Mouse (Mus musculus) midbrain, embryonic 14.5 days (tissue): ENCODE measurements around the gene Zfp385a. TPM values are rescaled to one million over a fixed set of nuclear protein-coding genes. Genes with fewer than 3 reads are reported as not detected.
A peak's percentile ranks its signal among the peaks of the same experiment; 100 is the strongest.

ENCODE experiments used
- ATAC-seq: fragments of 200-750 bp; cut with Nextera tagmentation; 2 replicates; pipeline ENCODE4 v1.8.0; 2017; ENCODE audit warnings: moderate number of reproducible peaks, moderate library complexity; ENCODE audit not compliant: low FRiP score, low TSS enrichment
- DNase-seq: peaks from one replicate; pipeline ENCODE4 v3.0.0-alpha.2; 2015
- H3K27ac ChIP-seq: fragments of 300-500 bp; sonication (generic); replicated peaks from 2 replicates; pipeline ENCODE4 v1.5.1; 2014; ENCODE audit warnings: mild to moderate bottlenecking, low read depth, low read length, moderate library complexity
- H3K27me3 ChIP-seq: fragments of 300-500 bp; sonication (generic); 2 replicates; pipeline ENCODE4 v1.6.1; 2014; ENCODE audit warnings: low read length, control low read depth, mixed read lengths; ENCODE audit not compliant: control insufficient read depth, insufficient read depth
- H3K36me3 ChIP-seq: fragments of 300-500 bp; sonication (generic); 2 replicates; pipeline ENCODE4 v1.6.1; 2014; ENCODE audit warnings: low read length, control low read depth; ENCODE audit not compliant: control insufficient read depth, insufficient read depth
- H3K4me1 ChIP-seq: fragments of 300-500 bp; sonication (generic); 2 replicates; pipeline ENCODE4 v1.6.1; 2014; ENCODE audit warnings: mild to moderate bottlenecking, antibody characterized with exemption, low read length, control low read depth; ENCODE audit not compliant: control insufficient read depth, insufficient read depth
- H3K4me2 ChIP-seq: fragments of 300-500 bp; sonication (generic); 2 replicates; pipeline ENCODE4 v1.6.1; 2014; ENCODE audit warnings: mild to moderate bottlenecking, low read length, moderate library complexity
- H3K4me3 ChIP-seq: fragments of 300-500 bp; sonication (generic); replicated peaks from 2 replicates; pipeline ENCODE4 v1.5.1; 2014; ENCODE audit warnings: low read depth, low read length
- H3K9ac ChIP-seq: fragments of 300-500 bp; sonication (generic); replicated peaks from 2 replicates; pipeline ENCODE4 v1.6.1; 2014; ENCODE audit warnings: mild to moderate bottlenecking, low read length, moderate library complexity
- H3K9me3 ChIP-seq: fragments of 300-500 bp; sonication (generic); 2 replicates; pipeline ENCODE4 v1.6.1; 2016; ENCODE audit warnings: low read length, control low read depth, mixed read lengths; ENCODE audit not compliant: control insufficient read depth
- WGBS: fragments of 180-500 bp; shearing (Covaris S2); extraction: QIAGEN DNeasy Blood & Tissue Kit; methylation state at CpG from one replicate; pipeline ENCODE4 v1.1.7; 2014; 5-methylcytosine and 5-hydroxymethylcytosine counted together
- polyA plus RNA-seq: library from polyadenylated mRNA; unstranded; fragments of >200 nt; fragmentation: Nextera tagmentation; extraction: Ambion mirVana; gene quantifications from 2 replicates; pipeline ENCODE4 v1.2.1, GENCODE M21; 2014

Zfp385a gene
- polyA plus RNA-seq, 1 experiment from 2014 or later, result 20.9 TPM

DNA sequence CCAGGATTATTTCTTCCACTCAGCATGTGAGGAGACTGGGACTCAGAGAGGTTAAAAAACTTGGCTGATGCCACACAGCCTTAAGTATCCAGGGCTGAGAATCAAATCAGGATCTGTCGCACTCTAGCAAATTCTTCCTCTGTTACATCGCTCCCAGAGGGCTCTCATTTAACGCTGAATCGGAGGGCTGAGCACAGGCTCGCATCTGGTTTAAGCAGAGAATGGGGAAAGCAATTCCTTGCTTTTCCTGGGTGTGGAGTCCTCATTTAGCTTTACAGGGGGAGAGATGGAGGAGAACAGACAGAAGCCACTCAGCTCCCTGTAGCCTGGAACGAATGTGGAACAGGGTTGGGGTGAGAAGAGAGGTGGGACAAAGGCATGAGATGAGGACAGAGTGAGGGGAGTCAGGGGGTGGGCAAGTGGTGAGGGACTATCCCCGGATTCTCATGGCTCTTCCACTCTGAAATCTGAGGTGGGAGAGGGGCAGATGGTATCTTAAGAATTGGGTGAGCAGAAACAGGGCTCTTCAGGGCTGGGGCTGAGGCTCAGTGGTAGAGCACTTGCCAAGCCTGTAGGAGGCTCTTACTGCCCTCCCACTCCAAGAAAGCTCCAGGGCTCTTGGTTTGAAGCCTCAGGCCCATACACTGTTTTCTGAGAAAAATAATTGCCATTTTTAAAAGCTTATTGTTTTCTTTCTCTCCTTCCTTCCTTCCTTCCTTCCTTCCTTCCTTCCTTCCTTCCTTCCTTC is 4.2 kb downstream of the Zfp385a start:
- no peak for DNase-seq
- no peak overlapping the region for H3K27ac ChIP-seq
- H3K4me1 ChIP-seq, result peaks cover 24% of the 10 kb centered on the region
- no peaks in the 10 kb centered on the region for H3K27me3 ChIP-seq
- no peaks in the 10 kb centered on the region for H3K36me3 ChIP-seq
- H3K9ac ChIP-seq, result no peak overlapping the region
- WGBS, result 20% methylated on average over 7 of the region's 7 CpGs
- no peak for ATAC-seq
- no peaks in the 10 kb centered on the region for H3K9me3 ChIP-seq
- no peak overlapping the region for H3K4me2 ChIP-seq
- H3K4me3 ChIP-seq, result no peak overlapping the region

- Histone ChIP-seq H3K36me3 (no peaks in the 10 kb centered on the region), H3K4me2 (no peak overlapping the region), H3K27ac (no peak overlapping the region), H3K4me1 (peaks cover 24% of the 10 kb centered on the region), H3K4me3 (no peak overlapping the region), H3K27me3 (no peaks in the 10 kb centered on the region), H3K9me3 (no peaks in the 10 kb centered on the region), H3K9ac (no peak overlapping the region)
- WGBS, result 53% methylated on average over 3 of the region's 3 CpGs
- DNase-seq (no peak), ATAC-seq (no peak)
These were observed 4.9 kb downstream of the Zfp385a start for GRCm38 (mm10) chr15:103335040-103335439.

- Histone ChIP-seq H3K4me1 (peaks cover 21% of the 10 kb centered on the region), H3K9me3 (no peaks in the 10 kb centered on the region), H3K27me3 (no peaks in the 10 kb centered on the region), H3K27ac (0 out of 2 replicates have a peak overlapping the region, but pooled peaks have one; percentile 1), H3K4me2 (0 out of 2 replicates have a peak overlapping the region, but pooled peaks have one; percentile 17), H3K9ac (no peak overlapping the region), H3K36me3 (no peaks in the 10 kb centered on the region), H3K4me3 (no peak overlapping the region)
- peak; percentile 70 for DNase-seq
- peak; percentile 50 for ATAC-seq
- 7% methylated on average over 2 of the region's 2 CpGs for WGBS
These were observed 5.7 kb downstream of the Zfp385a start for GRCm38 (mm10) chr15:103334194-103334593.

GRCm38 (mm10) chr15:103333738-103334137 is 6.2 kb downstream of the Zfp385a start:
- H3K9ac ChIP-seq, result no peak overlapping the region
- H3K9me3 ChIP-seq, result no peaks in the 10 kb centered on the region
- DNase-seq (no peak), ATAC-seq (0 out of 2 replicates have a peak, but pooled peaks have one; percentile 18)
- no peaks in the 10 kb centered on the region for H3K27me3 ChIP-seq
- 0 out of 2 replicates have a peak overlapping the region, but pooled peaks have one; percentile 1 for H3K27ac ChIP-seq
- H3K4me1 ChIP-seq, result peaks cover 19% of the 10 kb centered on the region
- H3K4me3 ChIP-seq, result no peak overlapping the region
- H3K4me2 ChIP-seq, result 0 out of 2 replicates have a peak overlapping the region, but pooled peaks have one; percentile 17
- H3K36me3 ChIP-seq, result no peaks in the 10 kb centered on the region
- WGBS, result 27% methylated on average over 5 of the region's 5 CpGs

- H3K9me3 ChIP-seq, result no peaks in the 10 kb centered on the region
- no peak overlapping the region for H3K27ac ChIP-seq
- no peak overlapping the region for H3K4me3 ChIP-seq
- no peaks in the 10 kb centered on the region for H3K27me3 ChIP-seq
- WGBS, result 49% methylated on average over 5 of the region's 5 CpGs
- H3K4me2 ChIP-seq, result no peak overlapping the region
- H3K9ac ChIP-seq, result peak overlapping the region; percentile 21; the same call in 1 of the 2 replicates
- H3K4me1 ChIP-seq, result peaks cover 19% of the 10 kb centered on the region
- ATAC-seq (no peak), DNase-seq (no peak)
- H3K36me3 ChIP-seq, result no peaks in the 10 kb centered on the region
These were observed 6.7 kb downstream of the Zfp385a start for GRCm38 (mm10) chr15:103333081-103333615.

DNA sequence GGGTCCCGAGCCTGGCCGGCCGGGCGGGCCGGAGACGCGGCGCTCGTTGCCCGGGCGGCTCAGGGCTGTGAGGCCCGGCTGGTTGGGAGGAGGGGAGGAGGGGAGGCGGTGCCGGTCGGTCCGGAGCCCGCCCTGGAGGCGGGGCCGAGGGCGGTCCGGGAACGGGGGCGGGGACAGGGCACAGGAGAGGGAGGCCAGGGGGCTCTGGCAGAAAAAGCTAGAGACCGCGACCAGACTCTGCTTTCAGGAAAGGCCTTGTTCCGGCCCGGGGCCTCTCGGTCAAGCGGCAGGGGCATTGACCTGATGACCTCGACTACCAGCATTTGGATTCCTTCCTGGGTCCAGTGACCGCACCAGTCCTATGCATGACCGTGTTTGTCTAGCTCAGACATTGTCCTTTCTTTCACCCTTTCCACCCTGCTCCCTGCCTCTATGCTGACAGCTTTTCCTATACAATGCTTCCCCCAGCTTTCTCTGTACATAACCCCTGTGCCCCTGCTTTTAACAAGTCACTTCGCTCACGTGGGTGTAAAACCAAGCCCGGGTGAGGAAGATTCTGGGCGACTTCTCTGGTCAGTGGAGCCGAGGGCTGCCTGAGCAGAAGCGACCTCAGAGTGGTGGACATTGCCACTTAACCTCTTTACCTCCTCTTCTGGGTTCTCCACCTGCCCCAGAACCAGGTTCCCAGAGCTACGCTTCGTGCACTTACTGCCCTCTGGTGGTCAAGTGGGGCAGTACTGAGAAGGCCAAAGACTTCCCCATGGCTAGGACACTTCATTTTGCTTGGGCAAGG is 16.2 kb downstream of the Zfp385a start:
- peak overlapping the region; percentile 88 for H3K9ac ChIP-seq
- 1% methylated on average over 39 of the region's 40 CpGs for WGBS

DNA sequence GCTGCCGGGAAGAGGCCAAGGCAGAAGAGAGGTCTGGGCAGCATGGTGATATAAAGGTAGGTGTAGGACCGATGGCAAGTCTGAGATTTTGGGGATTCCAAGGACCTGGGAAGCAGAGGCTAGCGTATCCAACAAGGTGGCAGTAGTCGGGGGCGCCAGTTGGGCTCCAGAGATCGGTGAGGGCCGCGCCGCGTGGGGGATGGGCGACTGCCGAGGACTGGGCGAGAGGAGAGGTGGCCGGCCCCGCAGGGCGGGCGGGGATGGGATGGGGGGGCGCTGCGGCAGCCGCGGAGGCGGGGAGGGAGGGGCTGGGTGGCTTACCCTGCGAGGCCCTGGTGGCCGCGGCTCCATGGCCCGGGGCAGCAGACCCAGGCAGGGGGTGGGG is 16.8 kb downstream of the Zfp385a start:
- Histone ChIP-seq H3K36me3 (peaks cover 13% of the 10 kb centered on the region), H3K4me1 (peaks cover 18% of the 10 kb centered on the region), H3K9me3 (no peaks in the 10 kb centered on the region), H3K27ac (peak overlapping the region; percentile 80), H3K4me3 (peak overlapping the region; percentile 65), H3K4me2 (peak overlapping the region; percentile 83), H3K9ac (peak overlapping the region; percentile 88), H3K27me3 (no peaks in the 10 kb centered on the region)
- peak; percentile 76 for ATAC-seq
- 1% methylated on average over 25 of the region's 26 CpGs for WGBS
- no peak for DNase-seq

More for the DNA sequence above, 16.2 kb downstream of the Zfp385a start:
- H3K4me3 ChIP-seq, result peak overlapping the region; percentile 65
- H3K4me2 ChIP-seq, result peak overlapping the region; percentile 83
- peak; percentile 97 for ATAC-seq
- peak; percentile 93 for DNase-seq
- H3K27ac ChIP-seq, result peak overlapping the region; percentile 80
- peaks cover 7% of the 10 kb centered on the region; the same call in 1 of the 2 replicates for H3K36me3 ChIP-seq
- no peaks in the 10 kb centered on the region for H3K27me3 ChIP-seq
- no peaks in the 10 kb centered on the region for H3K9me3 ChIP-seq
- peaks cover 18% of the 10 kb centered on the region for H3K4me1 ChIP-seq

DNA sequence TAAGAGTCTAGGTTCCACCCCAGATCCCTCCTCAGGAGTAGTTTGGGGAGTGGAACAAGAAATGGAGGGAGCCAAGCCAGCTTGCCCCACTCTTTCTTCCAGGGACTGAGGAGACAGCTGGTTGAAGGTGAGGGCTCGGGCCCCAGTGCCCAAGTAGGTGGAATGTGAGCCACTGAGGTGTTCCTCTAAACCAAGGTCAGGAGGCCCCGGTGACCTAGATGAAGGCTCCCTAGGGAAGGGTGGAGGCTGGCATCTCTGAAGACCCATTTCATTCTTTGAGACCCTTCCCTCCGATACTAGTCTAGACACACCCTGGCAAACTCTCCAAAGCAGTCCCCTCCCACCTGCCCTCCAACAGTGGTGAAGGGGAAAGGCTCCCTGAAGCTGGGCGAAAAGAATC is 17.5 kb downstream of the Zfp385a start:
- Histone ChIP-seq H3K9me3 (no peaks in the 10 kb centered on the region), H3K27ac (peak overlapping the region; percentile 80; the same call in 1 of the 2 replicates), H3K27me3 (no peaks in the 10 kb centered on the region), H3K36me3 (peaks cover 20% of the 10 kb centered on the region), H3K4me2 (peak overlapping the region; percentile 83), H3K4me3 (peak overlapping the region; percentile 65), H3K9ac (peak overlapping the region; percentile 88), H3K4me1 (peaks cover 18% of the 10 kb centered on the region)
- DNase-seq (no peak), ATAC-seq (no peak)
- 47% methylated on average over 4 of the region's 4 CpGs for WGBS
